Mouse (Mus musculus) lung, embryonic 14.5 days (tissue): ENCODE data around the gene Frmd4a. TPM values are rescaled to one million over a fixed set of nuclear protein-coding genes. Genes with fewer than 3 reads are reported as not detected.

Experiments
- ATAC-seq: fragments of 200-750 bp; cut with Nextera tagmentation; 2 replicates; pipeline ENCODE4 v1.8.0; 2017; ENCODE audit warnings: mild to moderate bottlenecking, moderate TSS enrichment, moderate library complexity; ENCODE audit not compliant: insufficient read depth
- DNase-seq: peaks from one replicate; pipeline ENCODE4 v3.0.0-alpha.2; 2015
- H3K27ac ChIP-seq: fragments of 300-500 bp; sonication (generic); 2 replicates; pipeline ENCODE4 v1.5.1; 2014; ENCODE audit warnings: low read depth, mild to moderate bottlenecking, moderate library complexity
- H3K27me3 ChIP-seq: fragments of 300-500 bp; sonication (generic); 2 replicates; pipeline ENCODE4 v1.6.1; 2014; ENCODE audit warnings: low read length, control low read depth; ENCODE audit not compliant: insufficient read depth
- H3K36me3 ChIP-seq: fragments of 300-500 bp; sonication (generic); 2 replicates; pipeline ENCODE4 v1.6.1; 2014; ENCODE audit warnings: control low read depth; ENCODE audit not compliant: insufficient read depth
- H3K4me1 ChIP-seq: fragments of 300-500 bp; sonication (generic); 2 replicates; pipeline ENCODE4 v1.6.1; 2014; ENCODE audit warnings: antibody characterized with exemption, control low read depth; ENCODE audit not compliant: insufficient read depth
- H3K4me2 ChIP-seq: fragments of 300-500 bp; sonication (generic); 2 replicates; pipeline ENCODE4 v1.6.1; 2014; ENCODE audit warnings: mild to moderate bottlenecking
- H3K4me3 ChIP-seq: fragments of 300-500 bp; sonication (generic); 2 replicates; pipeline ENCODE4 v1.5.1; 2014; ENCODE audit warnings: low read depth, low read length
- H3K9ac ChIP-seq: fragments of 300-500 bp; sonication (generic); 2 replicates; pipeline ENCODE4 v1.6.1; 2014
- H3K9me3 ChIP-seq: fragments of 300-500 bp; sonication (generic); 2 replicates; pipeline ENCODE4 v1.6.1; 2016; ENCODE audit warnings: low read depth, low read length, control low read depth
- CTCF ChIP-seq: IDR thresholded peaks from 2 replicates; pipeline ENCODE4 v1.5.1; 2016; ENCODE audit warnings: antibody characterized with exemption, low read depth
- WGBS: fragments of 180-500 bp; shearing (Covaris S2); extraction: QIAGEN DNeasy Blood & Tissue Kit; methylation state at CpG from one replicate; pipeline ENCODE4 v1.1.7; 2014; 5-methylcytosine and 5-hydroxymethylcytosine counted together
- polyA plus RNA-seq: library from polyadenylated mRNA; unstranded; fragments of >200 nt; fragmentation: Nextera tagmentation; extraction: Ambion mirVana; gene quantifications from 2 replicates; pipeline ENCODE4 v1.2.1, GENCODE M21; 2014

The Frmd4a gene
- 36.4 and 37.1 TPM in 2 replicates for polyA plus RNA-seq

DNA sequence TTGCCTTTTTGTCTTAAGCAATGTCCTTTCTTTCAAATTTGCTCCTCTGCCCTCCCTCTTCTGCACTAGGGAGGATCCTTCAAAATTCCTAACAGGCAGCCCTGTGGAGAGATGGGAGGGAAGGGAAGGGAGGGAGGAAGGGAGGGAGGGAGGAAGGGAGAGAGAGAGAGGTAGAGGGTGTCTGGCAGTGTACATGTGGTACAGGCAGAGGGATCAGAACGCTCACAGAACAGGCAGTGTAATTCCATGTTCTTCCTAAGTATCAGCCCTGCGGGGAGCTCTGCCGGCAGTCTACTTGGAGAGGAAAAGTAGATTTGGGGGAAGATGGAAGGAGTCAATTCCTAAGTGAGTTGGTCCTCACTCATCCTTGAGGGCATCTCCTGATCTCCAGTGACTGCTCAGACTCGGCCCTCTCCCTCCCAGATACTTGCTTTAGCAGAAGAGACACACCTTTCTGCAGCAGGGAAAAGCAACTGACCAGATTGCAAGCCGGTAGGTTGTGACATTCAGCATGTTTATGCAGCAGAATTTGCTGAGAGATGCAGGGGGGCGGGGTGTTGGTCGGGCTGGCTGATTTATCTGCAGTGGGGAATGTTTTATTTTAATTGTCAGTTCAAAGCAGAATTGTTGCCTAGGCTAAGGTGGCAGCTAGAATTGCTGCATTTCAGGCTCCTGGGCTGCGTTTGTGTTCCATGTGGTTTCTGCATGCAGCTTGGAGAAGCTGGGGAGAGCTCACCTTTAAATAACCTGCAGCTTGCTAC lies at the start of gene Frmd4a:
Gene Frmd4a, plus strand, starts transcription at position 190 of the 761 bp plus-strand sequence.
- DNase-seq (peak; percentile 1), ATAC-seq (peak; percentile 14; the same call in 1 of the 2 replicates)
- H3K36me3 ChIP-seq: no peaks in the 10 kb centered on the region
- H3K4me2 ChIP-seq: peak within 1 kb of the TSS; percentile 32; the same call in 1 of the 2 replicates
- no peak within 1 kb of the TSS for H3K27ac ChIP-seq
- no peaks in the 10 kb centered on the region for H3K4me1 ChIP-seq
- no peak for TF ChIP-seq CTCF
- H3K9me3 ChIP-seq: no peaks in the 10 kb centered on the region
- 23% methylated on average over 8 of the region's 8 CpGs for WGBS
- no peak within 1 kb of the TSS for H3K9ac ChIP-seq
- no peak within 1 kb of the TSS for H3K4me3 ChIP-seq
- no peaks in the 10 kb centered on the region for H3K27me3 ChIP-seq

DNA sequence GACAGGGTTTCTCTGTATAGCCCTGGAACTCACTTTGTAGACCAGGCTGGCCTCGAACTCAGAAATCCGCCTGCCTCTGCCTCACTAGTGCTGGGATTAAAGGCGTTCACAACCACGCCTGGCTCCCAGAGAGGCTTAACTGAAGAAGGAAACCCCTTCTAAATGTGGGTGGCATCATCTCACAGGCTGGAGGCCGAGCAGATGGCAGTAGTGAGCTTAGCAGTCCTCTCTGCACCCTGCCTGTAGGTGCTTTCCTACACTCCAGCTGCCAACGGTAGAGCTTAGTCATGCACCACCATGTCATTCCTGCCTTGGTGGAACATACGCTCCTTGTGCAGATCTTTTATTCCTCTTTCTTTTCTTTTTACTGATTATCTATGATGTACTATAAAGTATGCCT lies 28.6 kb upstream of the Frmd4a start:
- H3K4me1 ChIP-seq: no peaks in the 10 kb centered on the region
- WGBS: 84% methylated on average over 7 of the region's 7 CpGs
- no peak for ATAC-seq
- DNase-seq: no peak
- no peaks in the 10 kb centered on the region for H3K36me3 ChIP-seq
- H3K27ac ChIP-seq: no peak overlapping the region
- H3K27me3 ChIP-seq: no peaks in the 10 kb centered on the region
- no peaks in the 10 kb centered on the region for H3K9me3 ChIP-seq
- H3K9ac ChIP-seq: no peak overlapping the region
- H3K4me3 ChIP-seq: no peak overlapping the region
- H3K4me2 ChIP-seq: no peak overlapping the region
- no peak for TF ChIP-seq CTCF

DNA sequence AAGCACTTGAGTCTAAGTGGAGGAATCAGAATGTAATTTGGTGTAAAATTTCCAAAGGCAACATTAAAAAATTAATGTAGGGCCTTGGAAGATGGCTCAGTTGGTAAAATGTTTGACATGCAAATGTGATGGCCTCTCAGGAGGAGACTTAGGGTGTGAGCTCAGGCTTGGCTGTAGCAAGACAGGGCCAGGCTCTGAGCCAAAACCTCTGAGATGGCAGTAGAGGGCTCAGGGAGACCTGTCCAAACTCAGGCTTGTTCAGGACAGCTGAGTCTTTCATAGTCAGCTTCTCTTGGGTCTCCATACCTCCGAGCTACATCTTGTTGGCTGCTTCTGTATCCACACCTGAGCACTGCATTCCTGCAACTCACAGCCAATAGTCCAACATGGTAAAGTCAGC lies 27.1 kb upstream of the Frmd4a start:
- Histone ChIP-seq H3K4me3 (no peak overlapping the region), H3K4me2 (no peak overlapping the region), H3K27ac (no peak overlapping the region), H3K36me3 (no peaks in the 10 kb centered on the region), H3K4me1 (no peaks in the 10 kb centered on the region), H3K9ac (no peak overlapping the region), H3K27me3 (no peaks in the 10 kb centered on the region), H3K9me3 (no peaks in the 10 kb centered on the region)
- TF ChIP-seq CTCF: no peak
- 67% methylated on average over 1 of the region's 1 CpGs for WGBS
- DNase-seq: no peak
- no peak for ATAC-seq

DNA sequence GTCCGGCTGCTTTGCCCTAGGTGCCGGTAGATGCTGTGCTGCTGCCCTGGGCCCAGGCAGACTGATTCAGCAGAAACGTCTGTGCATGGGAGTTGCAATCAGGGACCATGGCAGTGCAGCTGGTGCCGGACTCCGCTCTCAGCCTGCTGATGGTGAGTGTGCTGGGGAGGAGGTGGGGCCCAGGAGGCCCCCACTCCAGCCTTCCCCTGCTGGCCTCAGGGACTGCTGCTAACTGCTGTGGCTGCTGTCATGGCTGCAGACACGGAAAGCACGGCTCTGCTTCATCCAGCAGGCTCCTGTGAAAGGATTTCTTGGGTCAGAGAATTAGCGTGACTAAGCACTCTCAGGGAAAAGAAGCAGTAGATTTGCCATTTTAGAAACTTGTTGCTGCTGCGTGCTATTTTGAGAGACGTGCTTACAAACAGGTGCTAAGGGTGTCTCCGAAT lies 937 bp downstream of the Frmd4a start:
- Histone ChIP-seq H3K27me3 (no peaks in the 10 kb centered on the region), H3K27ac (no peak overlapping the region), H3K4me1 (no peaks in the 10 kb centered on the region), H3K4me2 (peak overlapping the region; percentile 32; the same call in 1 of the 2 replicates), H3K9me3 (no peaks in the 10 kb centered on the region), H3K9ac (no peak overlapping the region), H3K4me3 (no peak overlapping the region), H3K36me3 (no peaks in the 10 kb centered on the region)
- TF ChIP-seq CTCF: no peak
- DNase-seq (peak; percentile 22), ATAC-seq (peak; percentile 84; the same call in 1 of the 2 replicates)
- 26% methylated on average over 11 of the region's 11 CpGs for WGBS

DNA sequence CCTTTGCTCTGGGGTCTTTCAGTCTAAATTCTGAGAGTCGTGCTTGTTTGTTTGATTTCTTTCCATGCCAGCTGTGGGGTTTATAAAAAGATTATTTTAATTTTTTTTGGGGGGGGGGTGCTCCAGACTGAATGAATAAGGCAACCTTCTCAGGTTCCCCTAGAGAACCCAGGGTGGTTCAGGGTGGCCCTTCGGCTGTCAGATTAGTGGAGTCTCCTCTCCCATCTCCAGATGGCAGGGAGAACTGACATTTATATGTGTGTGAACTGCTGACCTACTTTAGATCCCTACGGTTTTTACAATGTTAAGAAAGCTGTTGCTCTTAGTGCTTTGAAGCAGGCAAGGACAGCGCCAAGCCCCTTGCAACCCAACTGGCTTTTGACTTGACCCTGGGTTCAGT lies 1.4 kb downstream of the Frmd4a start:
- H3K4me2 ChIP-seq: no peak overlapping the region
- no peak for ATAC-seq
- H3K9me3 ChIP-seq: no peaks in the 10 kb centered on the region
- WGBS: 44% methylated on average over 4 of the region's 4 CpGs
- H3K36me3 ChIP-seq: no peaks in the 10 kb centered on the region
- no peak for DNase-seq
- no peaks in the 10 kb centered on the region for H3K4me1 ChIP-seq
- no peaks in the 10 kb centered on the region for H3K27me3 ChIP-seq
- no peak overlapping the region for H3K27ac ChIP-seq
- H3K9ac ChIP-seq: no peak overlapping the region
- no peak overlapping the region for H3K4me3 ChIP-seq
- no peak for TF ChIP-seq CTCF

DNA sequence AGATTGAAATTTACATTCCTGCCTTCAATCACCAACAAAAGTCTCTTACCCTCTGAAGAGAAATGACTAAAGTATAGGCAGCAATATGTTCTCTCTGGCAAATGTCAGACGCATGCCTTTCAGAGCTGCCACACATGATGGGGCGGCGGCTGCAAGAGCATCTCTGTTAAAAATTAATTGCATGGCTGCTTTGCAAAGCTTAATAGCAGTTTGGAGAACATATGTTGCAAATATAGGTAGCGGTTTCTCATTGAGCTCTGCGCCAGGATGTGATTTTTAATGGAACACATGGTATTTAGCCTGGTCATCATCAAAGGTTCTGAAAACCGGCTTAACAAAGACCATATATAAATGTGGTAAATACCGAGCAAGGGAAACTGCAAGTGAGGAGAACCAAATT lies 7.4 kb downstream of the Frmd4a start:
- no peak overlapping the region for H3K9ac ChIP-seq
- H3K4me3 ChIP-seq: no peak overlapping the region
- no peak overlapping the region for H3K4me2 ChIP-seq
- DNase-seq: no peak
- no peaks in the 10 kb centered on the region for H3K27me3 ChIP-seq
- WGBS: 70% methylated on average over 7 of the region's 7 CpGs
- H3K4me1 ChIP-seq: no peaks in the 10 kb centered on the region
- no peak for ATAC-seq
- H3K27ac ChIP-seq: no peak overlapping the region
- no peaks in the 10 kb centered on the region for H3K9me3 ChIP-seq
- H3K36me3 ChIP-seq: no peaks in the 10 kb centered on the region
- TF ChIP-seq CTCF: no peak

DNA sequence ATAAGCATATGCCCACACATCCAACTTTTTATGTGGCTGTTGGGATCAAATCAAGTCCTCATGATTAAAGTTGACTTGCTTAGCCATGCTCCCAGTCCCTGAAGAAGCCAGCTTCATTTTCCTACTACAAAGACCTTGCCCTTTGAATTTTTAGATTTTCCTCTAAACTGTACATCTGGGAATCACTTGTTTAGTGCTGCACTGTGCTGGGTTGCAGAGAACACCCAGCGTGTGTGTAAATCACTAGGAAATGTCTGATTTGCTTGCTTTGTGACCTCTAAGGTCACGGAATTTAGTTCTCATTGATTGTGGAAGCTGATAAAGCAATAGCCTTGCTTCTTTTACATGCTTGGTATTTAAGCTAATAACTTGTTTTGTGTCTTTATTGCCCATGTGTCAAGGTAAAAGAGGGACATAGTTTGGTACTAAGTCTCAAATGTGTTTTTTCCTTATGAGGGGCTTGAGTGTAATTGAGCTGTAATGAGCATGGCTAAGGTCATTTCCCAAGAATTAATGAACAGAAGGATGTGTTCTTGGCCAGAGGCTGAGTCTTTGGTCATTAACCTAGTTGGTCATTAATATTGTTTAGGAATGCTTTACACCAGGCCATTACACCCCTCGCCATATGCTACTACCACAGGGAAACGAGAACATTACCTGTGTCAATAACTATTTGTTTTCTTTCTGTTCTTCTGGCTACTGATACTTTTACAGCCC lies 11.7 kb downstream of the Frmd4a start:
- TF ChIP-seq CTCF: no peak
- no peak for ATAC-seq
- no peak overlapping the region for H3K9ac ChIP-seq

More for the DNA sequence above, 11.7 kb downstream of the Frmd4a start:
- H3K4me3 ChIP-seq: no peak overlapping the region
- no peak overlapping the region for H3K27ac ChIP-seq
- no peaks in the 10 kb centered on the region for H3K36me3 ChIP-seq
- H3K4me2 ChIP-seq: no peak overlapping the region
- H3K9me3 ChIP-seq: no peaks in the 10 kb centered on the region
- H3K27me3 ChIP-seq: no peaks in the 10 kb centered on the region
- WGBS: 69% methylated on average over 4 of the region's 4 CpGs
- no peak for DNase-seq
- no peaks in the 10 kb centered on the region for H3K4me1 ChIP-seq
